Mouse (Mus musculus) lung, postnatal 4 days (tissue): ENCODE data around the gene Slc9a1.
A peak's percentile ranks its signal among the peaks of the same experiment; 100 is the strongest.

Experiments
- DNase-seq, 2 experiments: peaks; one replicate each; pipeline ENCODE4 v3.0.0; 2021

Slc9a1 gene

DNA sequence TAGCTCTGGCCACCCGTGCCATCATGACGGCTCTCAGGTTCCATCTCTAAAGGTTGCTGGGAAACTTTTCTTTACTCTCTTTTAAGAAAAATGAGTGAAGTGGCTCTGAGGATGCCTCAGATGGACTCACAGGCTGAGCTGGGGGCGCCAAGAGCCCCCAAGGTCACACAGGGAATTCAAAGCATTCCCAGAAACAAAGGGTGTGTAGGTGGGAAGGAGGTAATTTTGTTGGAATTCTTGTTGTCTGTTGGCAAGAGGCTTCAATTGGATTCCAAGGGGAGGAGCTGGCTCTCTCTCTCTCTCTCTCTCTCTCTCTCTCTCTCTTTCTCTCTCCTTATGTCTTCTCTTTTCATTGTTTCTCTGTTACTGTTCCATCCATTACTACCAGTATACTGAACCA, 72.7 kb downstream of the Slc9a1 start:
- DNase-seq: no peak

DNA sequence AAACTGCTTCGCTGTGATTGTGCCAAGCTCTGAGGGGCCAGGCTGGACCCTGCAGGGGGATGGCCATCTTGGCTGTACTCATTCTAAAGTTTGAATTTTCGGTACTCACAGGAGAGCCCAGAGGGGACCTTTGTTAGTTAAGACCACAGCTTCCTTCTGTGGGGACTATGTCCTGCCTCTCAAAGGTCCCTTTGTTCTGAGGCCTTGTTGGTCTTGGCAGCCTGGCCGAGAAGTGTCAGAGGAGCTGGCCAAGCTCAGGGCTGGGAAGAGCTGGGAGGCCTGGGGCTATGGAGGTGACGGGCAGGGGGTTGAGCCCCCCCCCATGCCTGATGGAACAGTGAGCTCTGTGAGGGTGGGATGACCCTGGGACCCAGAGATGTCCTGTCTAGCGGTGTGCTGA, 73.6 kb downstream of the Slc9a1 start:
- no peak for DNase-seq

DNA sequence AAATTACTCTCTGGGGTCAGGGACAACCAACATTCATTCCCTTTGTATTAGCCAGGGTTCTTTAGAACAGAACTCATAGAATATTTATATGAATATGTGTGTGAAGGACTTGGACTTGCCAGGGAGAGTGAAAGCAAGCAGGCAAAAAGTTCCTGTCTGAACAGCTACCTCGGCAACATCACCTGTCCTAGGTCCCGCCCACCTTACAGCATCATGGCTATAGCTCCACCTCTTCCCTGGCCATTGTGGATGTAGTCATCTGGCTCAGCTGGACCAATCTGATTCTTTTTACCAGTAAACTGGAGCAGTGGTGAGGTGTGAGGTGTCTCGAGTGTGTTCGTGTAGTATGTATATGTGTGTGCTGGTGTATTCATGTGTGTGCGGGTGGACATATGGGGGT, 76.2 kb downstream of the Slc9a1 start:
- no peak for DNase-seq

DNA sequence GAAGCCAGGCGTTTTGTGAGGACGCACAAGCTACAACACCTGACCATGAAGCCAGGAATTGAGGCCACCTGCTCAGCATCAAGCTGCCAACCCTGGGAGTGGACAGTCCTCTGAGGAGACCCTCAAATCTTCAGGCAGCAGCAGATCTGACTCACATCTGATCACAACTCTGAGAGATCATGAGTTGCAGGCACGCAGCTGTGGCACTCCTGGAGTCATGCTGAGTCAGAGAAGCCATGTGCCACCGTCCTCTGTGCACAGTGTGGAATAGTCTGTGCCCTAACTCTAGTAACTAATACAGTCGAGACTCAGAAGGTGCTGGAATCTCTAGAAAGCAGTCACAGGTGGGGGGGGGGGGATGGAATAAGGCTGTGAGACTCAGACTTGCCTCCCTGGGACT, 77.9 kb downstream of the Slc9a1 start:
- no peak for DNase-seq

DNA sequence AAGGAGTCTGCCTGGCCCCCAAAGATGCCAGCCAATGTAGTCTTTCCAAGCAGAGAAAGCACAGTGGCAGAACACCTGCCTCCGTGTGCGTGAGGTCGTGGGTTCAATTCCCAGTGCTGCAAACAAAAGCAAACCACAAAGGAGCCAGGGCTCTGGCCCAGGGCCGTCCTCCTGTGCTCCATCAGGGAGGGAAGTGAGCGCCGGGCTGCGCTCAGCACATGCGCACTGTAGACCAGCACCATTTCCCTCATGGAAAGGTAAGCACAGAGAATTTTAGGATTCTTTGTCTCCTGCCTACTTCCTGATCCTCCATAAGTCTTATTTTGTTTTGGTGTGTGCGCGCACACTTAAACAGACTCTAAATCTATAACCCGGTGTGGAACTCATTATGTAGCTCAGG, 78.5 kb downstream of the Slc9a1 start:
- DNase-seq: no peak

DNA sequence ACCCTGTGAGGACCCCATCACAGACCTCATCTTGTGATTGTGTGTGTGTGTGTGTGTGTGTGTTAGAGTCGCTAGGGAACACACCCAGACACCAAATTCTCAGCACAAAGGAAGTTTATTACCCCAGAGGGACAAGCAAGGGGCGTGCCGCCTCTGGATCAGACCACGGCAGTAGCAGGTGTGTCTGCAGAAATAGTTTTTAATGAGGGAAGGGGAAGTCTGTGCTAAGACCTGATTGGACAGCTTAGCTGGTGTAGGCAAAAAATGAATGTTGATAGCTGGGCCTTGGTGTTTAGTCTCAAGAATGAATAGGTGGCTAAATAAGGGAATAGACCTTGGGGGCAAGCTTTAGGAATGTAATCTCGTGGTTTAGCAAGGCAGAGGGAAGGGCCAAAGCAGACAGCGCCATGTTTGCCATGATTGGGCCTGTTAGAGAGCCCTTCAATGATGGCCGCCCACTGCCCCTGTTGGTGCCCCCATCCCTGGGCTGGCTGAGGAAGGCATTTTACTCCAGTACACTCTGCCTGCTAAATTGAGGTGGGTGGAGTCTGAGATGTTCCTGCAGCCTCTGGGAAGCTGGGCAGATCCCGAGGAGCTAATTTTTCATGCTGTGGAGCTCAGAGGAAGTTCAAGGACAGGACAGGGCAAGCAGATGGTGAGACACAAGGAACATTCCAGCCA, 79.3 kb downstream of the Slc9a1 start:
- no peak for DNase-seq

DNA sequence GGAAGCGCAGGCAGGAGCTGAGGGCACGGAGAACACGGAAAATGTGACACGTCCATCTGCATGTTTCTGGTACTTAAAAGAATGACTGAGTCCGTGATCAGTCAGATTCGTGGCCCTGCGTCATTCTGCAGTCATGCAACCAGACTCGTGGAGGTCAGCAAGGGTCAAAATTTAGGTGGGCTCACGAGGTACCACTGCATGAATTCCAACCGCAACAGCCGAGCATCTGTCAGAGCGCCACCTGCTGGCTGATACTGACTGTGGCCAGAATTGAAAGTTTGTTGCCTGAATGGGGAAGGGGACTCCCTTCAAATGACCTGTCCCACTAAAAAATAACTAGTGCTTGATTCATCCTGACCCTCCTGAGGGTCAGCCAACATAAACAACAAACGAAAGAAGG, 80.2 kb downstream of the Slc9a1 start:
- peak in 1 of 2 experiments; percentile 58 for DNase-seq

DNA sequence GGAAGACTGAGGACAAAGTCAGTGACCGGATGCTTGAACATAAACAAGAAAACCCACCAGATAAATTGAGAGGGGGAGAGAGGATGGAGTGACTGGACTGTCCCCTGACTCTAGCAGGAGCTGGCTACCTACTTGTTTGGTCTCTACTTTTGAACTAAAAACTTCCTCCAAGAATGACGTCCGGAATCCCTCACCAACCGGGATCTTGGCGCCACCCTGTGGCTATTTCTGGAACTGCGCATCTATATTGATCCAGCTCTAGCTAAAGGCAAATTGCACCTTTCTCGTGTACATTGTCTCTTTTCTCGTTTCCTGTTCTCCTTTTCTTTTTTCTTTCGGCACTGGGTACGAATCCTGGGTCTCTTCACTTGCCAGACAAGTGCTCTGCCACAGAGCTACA, 82.0 kb downstream of the Slc9a1 start:
- DNase-seq: peak; percentile 71 to 86

DNA sequence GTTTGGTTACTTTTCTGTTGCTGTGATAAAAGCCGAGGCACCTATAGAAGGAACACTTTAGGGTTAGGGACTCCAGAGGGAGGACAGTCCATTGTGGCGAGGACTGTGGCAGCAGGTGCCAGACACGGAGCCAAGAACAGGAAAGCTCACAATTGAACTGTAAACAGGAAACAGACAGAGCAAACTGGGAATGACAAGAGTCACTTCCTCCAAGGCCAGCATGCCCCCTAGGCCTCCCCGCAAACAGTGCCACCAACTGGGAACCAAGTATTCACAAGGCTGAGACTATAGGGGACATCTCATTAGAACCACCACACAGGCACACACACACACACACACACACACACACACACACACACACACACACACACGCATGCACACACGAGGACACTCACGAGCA, 82.9 kb downstream of the Slc9a1 start:
- DNase-seq: peak; percentile 37 to 61

DNA sequence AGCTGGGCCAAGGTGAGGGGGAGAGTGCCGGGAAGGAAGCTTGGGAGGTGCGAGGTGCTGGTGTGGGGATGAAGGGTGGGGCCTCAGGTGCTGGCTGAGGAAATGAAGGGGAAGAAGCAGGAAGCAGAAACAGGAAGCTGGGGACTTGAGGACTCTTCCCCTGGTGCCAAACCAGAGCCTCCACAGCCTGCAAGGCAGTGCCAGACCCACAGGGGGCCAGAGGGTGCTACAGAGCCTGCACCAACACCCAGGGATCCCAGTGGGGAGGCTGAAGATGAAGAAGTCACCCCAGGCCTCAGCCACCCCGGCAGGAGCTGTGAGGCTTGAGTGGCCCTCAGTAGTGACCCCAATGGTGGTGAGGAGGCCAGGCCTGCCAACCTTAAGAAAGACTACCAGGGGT, 88.5 kb downstream of the Slc9a1 start:
- DNase-seq: peak in 1 of 2 experiments; percentile 48

DNA sequence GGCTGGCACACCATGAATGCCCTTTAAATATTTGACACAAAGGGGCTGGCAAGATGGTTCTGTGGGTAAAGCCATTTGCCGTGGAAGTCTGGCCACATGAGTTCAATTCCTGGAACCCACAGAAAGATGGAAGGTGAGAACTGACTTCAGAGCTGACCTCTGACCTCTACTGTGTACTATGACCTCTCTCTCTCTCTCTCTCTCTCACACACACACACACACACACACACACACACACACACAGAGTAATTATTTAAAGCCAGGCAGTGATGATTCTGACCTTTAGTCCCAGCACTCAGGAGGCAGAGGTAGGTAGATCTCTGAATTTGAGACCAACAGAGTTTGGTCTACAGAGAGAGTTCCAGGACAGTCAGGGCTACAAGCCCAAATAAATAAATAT, 90.5 kb downstream of the Slc9a1 start:
- no peak for DNase-seq

DNA sequence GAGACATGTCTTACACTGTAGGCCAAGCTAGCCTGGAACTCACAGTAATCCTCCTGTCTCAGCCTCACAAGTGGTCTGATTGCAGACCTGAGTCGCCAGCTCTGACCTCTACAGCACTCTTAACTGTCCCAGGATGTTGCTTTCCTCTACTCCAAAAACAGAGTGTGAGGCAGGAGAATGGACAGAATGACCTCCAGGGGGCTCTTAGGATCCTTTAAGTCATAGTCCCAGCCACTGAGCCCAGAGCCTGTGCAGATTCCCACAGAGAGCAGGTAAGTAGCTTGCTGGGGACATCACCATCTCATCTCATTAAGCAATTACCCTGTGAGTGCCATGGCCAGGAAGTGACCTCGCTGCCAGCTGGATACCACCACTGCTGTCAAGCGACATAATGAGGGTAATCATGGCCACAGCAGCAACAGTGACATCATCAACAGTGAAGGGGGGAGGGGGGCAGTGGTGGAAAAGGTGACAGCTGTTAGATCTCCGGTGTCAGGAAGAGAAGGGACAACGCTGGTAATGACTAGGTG, 91.4 kb downstream of the Slc9a1 start:
- DNase-seq: no peak

DNA sequence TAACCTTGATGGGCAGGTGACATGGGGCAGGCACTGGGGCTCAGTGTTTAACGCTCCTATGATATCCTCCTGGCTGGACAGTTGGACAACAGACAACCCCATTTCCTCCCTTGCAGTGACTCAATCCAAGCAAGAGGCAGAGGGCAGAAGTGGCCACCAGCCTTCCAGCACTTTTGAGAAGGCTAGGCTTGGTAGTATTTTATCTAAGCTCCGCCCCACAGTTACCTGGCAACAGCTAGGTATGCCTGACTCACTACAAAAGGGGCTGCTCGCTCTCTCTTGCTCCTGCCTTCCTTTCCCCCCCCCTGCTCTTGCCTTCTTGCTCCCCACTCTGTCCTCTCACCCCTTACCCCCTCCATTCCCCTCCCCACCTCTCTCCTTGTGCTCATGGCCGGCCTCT, 91.9 kb downstream of the Slc9a1 start:
- DNase-seq: no peak

DNA sequence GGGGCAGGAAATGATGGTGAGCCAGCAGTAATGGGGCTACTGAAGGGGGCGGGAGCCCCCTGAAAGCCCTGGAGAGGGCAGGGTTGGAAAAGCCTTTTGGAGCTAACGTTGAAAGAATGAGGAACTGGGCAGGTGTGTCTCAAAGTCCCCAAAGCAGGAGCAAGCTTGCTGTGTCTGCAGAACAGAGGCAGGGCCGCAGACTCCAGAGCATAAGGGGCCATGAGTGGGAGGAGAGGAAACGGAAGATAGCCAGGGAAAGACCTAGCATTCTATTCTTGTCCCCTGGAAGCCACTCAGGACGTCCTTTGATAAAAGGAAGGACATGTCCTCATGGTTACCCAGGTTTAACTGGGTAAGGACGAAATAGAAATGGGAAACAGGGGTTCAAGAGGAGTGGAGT, 93.7 kb downstream of the Slc9a1 start:
- DNase-seq: no peak

DNA sequence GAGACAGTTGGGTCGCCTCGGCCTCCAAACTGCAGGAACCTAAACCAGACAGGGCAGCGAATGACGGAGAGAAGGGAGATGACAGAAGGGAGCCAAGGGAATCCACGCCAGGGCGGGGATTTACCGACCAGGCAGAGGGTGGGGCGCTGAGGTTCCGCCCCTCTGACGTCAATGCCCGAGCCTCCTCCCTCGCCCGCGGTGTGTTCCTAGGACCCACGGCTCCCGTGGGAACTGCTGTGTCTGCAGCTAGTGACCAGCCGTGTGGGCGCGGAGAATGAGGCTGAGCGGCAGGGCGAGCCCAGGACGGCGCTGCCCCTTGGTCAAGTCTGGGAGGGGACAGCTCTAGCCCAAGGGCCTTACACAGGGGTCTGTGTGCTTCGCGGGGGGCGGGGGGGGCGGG, 98.6 kb downstream of the Slc9a1 start:
- peak; percentile 85 to 86 for DNase-seq

DNA sequence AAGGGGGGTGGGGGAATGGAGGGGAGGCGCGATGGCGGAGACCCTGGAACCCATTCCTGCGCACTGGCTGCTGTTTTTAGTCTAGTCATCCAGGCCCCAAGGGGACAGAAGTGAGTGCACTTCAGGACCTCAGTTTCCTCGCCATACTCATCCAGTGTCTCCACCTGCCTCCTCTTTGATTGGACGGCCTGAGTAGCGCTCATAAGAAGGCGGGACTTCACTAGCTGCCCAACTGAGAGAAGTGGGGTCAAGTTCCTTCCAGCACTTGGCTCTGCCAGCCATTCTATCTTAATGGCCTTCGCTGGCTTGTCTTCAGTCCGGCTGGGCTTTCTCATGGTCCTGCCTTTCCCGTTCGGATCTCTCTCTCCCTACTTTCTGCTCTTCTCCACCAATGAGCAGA, 99.6 kb downstream of the Slc9a1 start:
- DNase-seq: no peak

DNA sequence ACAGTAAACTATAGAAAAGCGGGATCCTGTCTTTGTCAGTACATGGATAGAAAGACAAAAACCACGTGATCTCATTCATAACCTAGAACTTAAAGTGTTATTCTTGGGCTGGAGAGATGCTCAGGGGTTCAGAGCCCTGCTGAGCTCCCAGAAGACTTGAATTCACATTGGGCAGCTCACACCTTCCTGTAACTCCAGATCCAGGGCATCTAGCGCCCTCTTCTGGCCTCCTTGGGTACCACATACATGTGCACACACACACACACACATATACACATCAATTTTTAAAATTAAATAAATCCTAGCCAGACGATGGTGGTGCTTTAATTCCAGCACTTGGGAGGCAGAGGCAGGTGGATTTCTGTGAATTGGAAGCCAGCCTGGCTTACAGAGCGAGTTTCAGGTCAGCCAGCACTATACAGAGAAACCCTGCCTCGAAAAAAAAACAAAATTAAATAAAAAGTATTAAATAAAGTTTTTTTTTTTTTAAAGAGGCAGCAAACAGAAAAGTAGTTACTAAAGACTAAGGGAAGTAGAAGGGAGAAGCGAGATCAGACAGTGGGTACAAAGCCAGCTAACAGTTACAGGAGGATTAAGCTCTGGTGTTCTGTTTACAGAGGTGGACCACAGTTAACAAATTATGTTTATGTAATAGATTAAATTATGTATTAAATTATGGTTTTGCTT, 101.8 kb downstream of the Slc9a1 start:
- DNase-seq: no peak
